Mouse (Mus musculus): ENCODE measurements at regions not wholly inside any gene's neighbourhood (a gene's known extent, or its start where the extent isn't known, plus 50 kb on each side); places are given as distances from the start of the nearest gene placed in this dataset.

DNA sequence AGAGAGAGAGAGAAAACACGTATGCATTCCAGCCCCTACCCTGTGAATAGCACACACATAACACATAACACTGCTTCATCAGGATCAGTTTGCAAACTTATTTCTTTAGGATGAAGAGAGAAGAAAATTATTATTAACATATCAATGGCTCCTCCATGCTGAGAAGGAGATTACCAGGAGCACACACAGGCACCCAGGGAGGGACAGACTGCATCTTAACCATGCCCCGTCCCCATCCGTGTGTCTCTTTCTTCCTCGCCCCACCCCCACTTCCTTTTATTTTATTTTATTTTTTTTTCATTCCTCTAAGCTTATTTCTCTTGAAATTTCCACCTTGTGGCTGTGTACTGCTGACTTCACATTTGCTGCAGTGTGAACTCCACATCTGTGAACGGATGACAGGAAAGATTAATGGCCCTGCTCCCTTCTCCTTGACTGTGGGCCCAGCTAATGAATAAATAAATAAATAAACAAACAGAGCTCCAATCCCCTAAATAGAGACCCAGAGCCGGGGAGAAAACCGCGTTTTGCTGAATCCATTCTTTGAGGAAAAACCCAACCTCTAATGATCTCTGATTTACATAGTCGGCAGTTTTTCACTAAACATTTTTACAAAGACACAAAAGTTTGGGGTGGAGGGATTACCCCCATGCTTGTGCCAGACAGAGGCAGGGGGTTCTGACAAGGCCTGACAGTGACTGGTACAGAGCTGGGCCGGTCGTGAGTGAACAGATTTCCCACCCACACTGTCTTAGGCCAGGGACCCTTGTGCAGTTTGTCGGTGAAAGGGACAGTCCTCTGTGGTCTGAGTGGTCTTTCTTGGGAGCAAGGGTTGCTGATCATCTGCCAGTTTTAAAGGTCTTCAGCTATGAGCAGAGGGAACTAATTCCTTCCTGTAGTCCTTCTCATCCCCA lies 127.0 kb downstream of the Dhx35 start:
- Histone ChIP-seq H3K4me1 (ENCODE audit: control insufficient read depth, insufficient read depth, low read length) (no peaks in the 10 kb centered on the region), H3K27ac (replicated peaks; ENCODE audit: insufficient read depth, low read depth, low read length) (no peak overlapping the region)
- 65% methylated on average over 12 of the region's 12 CpGs for WGBS

DNA sequence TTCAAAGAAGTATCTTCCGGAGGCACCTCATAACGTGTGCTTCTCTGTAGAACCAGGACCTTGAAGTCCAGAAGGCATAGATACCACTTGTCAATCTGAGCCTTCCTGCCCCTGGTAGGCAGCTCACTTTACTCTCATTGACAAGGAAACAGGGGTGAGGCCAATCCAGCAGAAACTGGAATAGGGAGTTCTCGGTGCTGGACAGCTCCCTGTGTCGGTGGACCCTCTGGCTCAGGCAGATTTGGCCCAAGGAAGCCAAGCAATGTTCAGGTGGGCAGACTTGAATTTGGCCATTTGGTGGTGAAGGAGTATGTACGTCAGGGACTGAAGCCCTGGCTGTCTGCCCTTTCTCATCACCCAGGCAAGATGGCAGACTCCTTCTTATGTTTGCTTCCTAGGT lies 128.2 kb downstream of the Dhx35 start:
- Histone ChIP-seq H3K36me3 (ENCODE audit: control insufficient read depth, insufficient read depth, low read length) (no peaks in the 10 kb centered on the region), H3K27me3 (ENCODE audit: control insufficient read depth, insufficient read depth, low read length) (no peaks in the 10 kb centered on the region), H3K9ac (ENCODE audit: low read depth, low read length) (no peak overlapping the region), H3K27ac (replicated peaks; ENCODE audit: insufficient read depth, low read depth, low read length) (no peak overlapping the region), H3K4me1 (ENCODE audit: control insufficient read depth, insufficient read depth, low read length) (no peaks in the 10 kb centered on the region), H3K4me3 (ENCODE audit: insufficient read depth, low read depth, low read length) (no peak overlapping the region), H3K79me2 (ENCODE audit: control insufficient read depth, insufficient read depth, low read length) (no peaks in the 10 kb centered on the region)
- DNase-seq (ENCODE audit: extremely low read depth, low read depth, low spot score) = no peak
- WGBS = 37% methylated on average over 5 of the region's 5 CpGs
- no peak for TF ChIP-seq CTCF (IDR thresholded peaks at IDR 0.05; ENCODE audit: low read depth, low read length)
- TF ChIP-seq POLR2A (IDR thresholded peaks at IDR 0.05; ENCODE audit: extremely low read depth, insufficient read depth, low read length) = no peak

More for the DNA sequence above, 127.0 kb downstream of the Dhx35 start:
- TF ChIP-seq POLR2A (IDR thresholded peaks at IDR 0.05; ENCODE audit: extremely low read depth, insufficient read depth, low read length) (no peak), CTCF (IDR thresholded peaks at IDR 0.05; ENCODE audit: low read depth, low read length) (no peak)
- no peak overlapping the region for H3K9ac ChIP-seq (ENCODE audit: low read depth, low read length)
- no peaks in the 10 kb centered on the region for H3K27me3 ChIP-seq (ENCODE audit: control insufficient read depth, insufficient read depth, low read length)
- H3K36me3 ChIP-seq (ENCODE audit: control insufficient read depth, insufficient read depth, low read length) = no peaks in the 10 kb centered on the region
- no peaks in the 10 kb centered on the region for H3K79me2 ChIP-seq (ENCODE audit: control insufficient read depth, insufficient read depth, low read length)
- DNase-seq (ENCODE audit: extremely low read depth, low read depth, low spot score) = no peak
- H3K4me3 ChIP-seq (ENCODE audit: insufficient read depth, low read depth, low read length) = no peak overlapping the region

DNA sequence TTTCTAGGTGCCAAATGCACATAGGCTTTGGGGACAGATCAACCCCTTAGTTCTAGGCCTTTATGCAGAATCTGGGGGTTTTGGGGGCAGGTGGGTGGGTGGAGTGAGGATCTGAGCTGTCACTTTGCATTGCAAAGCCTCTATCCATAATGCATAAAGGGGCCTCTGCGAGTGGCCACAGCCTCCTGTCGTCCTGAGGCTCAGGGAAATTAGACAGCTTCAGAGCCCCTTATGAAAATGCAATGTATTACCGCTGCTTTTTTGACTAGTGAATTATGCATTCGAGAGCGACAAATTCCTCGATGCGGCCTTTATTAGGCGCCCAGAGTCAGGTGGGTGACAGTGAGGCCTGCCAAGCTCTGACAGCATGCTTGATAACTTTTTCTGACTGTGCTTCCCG lies 134.9 kb downstream of the Dhx35 start:
- no peak for TF ChIP-seq POLR2A (IDR thresholded peaks at IDR 0.05; ENCODE audit: extremely low read depth, insufficient read depth, low read length)
- no peak for TF ChIP-seq CTCF (IDR thresholded peaks at IDR 0.05; ENCODE audit: low read depth, low read length)
- Histone ChIP-seq H3K27ac (replicated peaks; ENCODE audit: insufficient read depth, low read depth, low read length) (no peak overlapping the region), H3K27me3 (ENCODE audit: control insufficient read depth, insufficient read depth, low read length) (no peaks in the 10 kb centered on the region), H3K79me2 (ENCODE audit: control insufficient read depth, insufficient read depth, low read length) (no peaks in the 10 kb centered on the region), H3K4me1 (ENCODE audit: control insufficient read depth, insufficient read depth, low read length) (no peaks in the 10 kb centered on the region), H3K9ac (ENCODE audit: low read depth, low read length) (no peak overlapping the region), H3K36me3 (ENCODE audit: control insufficient read depth, insufficient read depth, low read length) (no peaks in the 10 kb centered on the region), H3K4me3 (ENCODE audit: insufficient read depth, low read depth, low read length) (no peak overlapping the region)
- DNase-seq (ENCODE audit: extremely low read depth, low read depth, low spot score) = no peak
- 77% methylated on average over 9 of the region's 9 CpGs for WGBS

DNA sequence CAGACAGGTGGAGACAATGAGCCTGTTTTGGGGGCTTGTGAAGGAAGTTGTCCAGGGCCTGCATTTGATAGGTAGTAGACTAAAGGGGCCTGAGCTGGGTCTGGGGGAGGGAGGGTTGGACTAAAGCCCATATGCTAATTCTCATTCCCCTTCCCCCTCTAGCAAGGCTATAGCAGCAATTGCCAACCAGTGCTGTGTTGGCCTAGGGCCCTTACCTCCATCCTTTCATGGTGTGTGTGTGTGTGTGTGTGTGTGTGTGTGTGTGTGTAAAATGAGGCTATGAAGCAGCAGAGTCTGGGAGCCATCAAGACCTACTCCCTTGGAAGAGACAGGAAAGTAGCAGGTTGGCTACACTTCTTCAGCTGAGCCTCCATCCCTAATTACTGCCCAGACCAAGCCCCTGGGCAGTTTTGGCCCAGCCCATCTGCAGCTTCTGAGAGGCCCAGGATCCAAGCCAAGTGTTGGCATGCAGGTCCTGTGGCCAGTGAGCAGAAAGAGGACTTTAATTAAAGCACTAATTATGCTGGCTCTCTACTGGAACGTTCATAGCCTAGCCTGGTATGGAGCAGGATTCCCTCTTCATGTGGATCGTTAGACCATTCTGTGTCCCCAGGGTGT lies 143.4 kb downstream of the Dhx35 start:
- Histone ChIP-seq H3K36me3 (ENCODE audit: control insufficient read depth, insufficient read depth, low read length) (no peaks in the 10 kb centered on the region), H3K4me1 (ENCODE audit: control insufficient read depth, insufficient read depth, low read length) (no peaks in the 10 kb centered on the region), H3K4me3 (ENCODE audit: insufficient read depth, low read depth, low read length) (no peak overlapping the region), H3K79me2 (ENCODE audit: control insufficient read depth, insufficient read depth, low read length) (no peaks in the 10 kb centered on the region), H3K27me3 (ENCODE audit: control insufficient read depth, insufficient read depth, low read length) (no peaks in the 10 kb centered on the region; the same call in 1 of the 2 replicates), H3K27ac (replicated peaks; ENCODE audit: insufficient read depth, low read depth, low read length) (no peak overlapping the region), H3K9ac (ENCODE audit: low read depth, low read length) (no peak overlapping the region)
- 89% methylated on average over 2 of the region's 2 CpGs for WGBS
- TF ChIP-seq POLR2A (IDR thresholded peaks at IDR 0.05; ENCODE audit: extremely low read depth, insufficient read depth, low read length) = no peak
- no peak for TF ChIP-seq CTCF (IDR thresholded peaks at IDR 0.05; ENCODE audit: low read depth, low read length)
- no peak for DNase-seq (ENCODE audit: extremely low read depth, low read depth, low spot score)

DNA sequence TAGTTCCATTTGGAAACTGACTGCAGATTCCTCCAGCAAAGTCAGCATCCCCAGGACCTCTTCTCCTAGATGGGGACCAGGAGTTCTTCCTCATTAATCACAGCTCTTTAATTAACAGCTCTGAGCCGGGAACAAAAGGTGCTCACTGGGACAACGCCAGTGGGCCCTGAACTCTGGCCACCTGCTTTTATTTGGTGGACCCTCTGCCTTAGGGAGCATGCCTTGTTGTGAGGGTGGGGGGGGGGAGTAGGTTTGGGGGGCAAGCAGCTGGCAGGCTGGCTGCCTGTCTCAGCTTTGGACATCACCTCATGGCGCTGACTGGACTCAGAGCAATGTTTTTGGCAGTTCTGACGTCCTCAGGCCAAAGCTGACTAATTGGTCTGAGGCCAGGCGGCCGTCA lies 154.8 kb downstream of the Dhx35 start:
- Histone ChIP-seq H3K27ac (replicated peaks; ENCODE audit: insufficient read depth, low read depth, low read length) (no peak overlapping the region), H3K9ac (ENCODE audit: low read depth, low read length) (no peak overlapping the region), H3K4me1 (ENCODE audit: control insufficient read depth, insufficient read depth, low read length) (no peaks in the 10 kb centered on the region), H3K79me2 (ENCODE audit: control insufficient read depth, insufficient read depth, low read length) (no peaks in the 10 kb centered on the region), H3K27me3 (ENCODE audit: control insufficient read depth, insufficient read depth, low read length) (no peaks in the 10 kb centered on the region), H3K36me3 (ENCODE audit: control insufficient read depth, insufficient read depth, low read length) (no peaks in the 10 kb centered on the region), H3K4me3 (ENCODE audit: insufficient read depth, low read depth, low read length) (no peak overlapping the region)
- 54% methylated on average over 6 of the region's 6 CpGs for WGBS
- DNase-seq (ENCODE audit: extremely low read depth, low read depth, low spot score) = no peak
- no peak for TF ChIP-seq POLR2A (IDR thresholded peaks at IDR 0.05; ENCODE audit: extremely low read depth, insufficient read depth, low read length)
- TF ChIP-seq CTCF (IDR thresholded peaks at IDR 0.05; ENCODE audit: low read depth, low read length) = no peak

DNA sequence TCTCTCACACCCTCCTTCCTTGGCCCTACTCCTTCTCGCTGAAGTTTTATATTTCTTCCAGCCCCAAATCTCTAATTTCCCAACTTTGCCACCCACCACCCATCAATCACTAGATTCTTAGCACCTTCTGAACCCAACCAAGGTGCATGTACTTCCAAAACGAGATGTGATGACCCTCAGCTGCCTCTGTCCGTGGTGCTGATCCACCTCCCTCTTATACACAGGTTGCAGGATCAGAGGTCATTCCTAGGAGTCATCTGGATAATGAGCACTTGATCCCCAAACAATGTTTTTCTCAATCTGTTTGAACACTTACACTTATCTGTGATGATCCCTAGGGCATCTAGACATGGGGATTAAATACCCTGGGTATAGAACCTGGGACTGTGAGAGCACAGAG lies 156.5 kb downstream of the Dhx35 start:
- Histone ChIP-seq H3K79me2 (ENCODE audit: control insufficient read depth, insufficient read depth, low read length) (no peaks in the 10 kb centered on the region), H3K9ac (ENCODE audit: low read depth, low read length) (no peak overlapping the region), H3K4me3 (ENCODE audit: insufficient read depth, low read depth, low read length) (no peak overlapping the region), H3K27me3 (ENCODE audit: control insufficient read depth, insufficient read depth, low read length) (no peaks in the 10 kb centered on the region), H3K27ac (replicated peaks; ENCODE audit: insufficient read depth, low read depth, low read length) (no peak overlapping the region), H3K4me1 (ENCODE audit: control insufficient read depth, insufficient read depth, low read length) (no peaks in the 10 kb centered on the region), H3K36me3 (ENCODE audit: control insufficient read depth, insufficient read depth, low read length) (no peaks in the 10 kb centered on the region)
- TF ChIP-seq CTCF (IDR thresholded peaks at IDR 0.05; ENCODE audit: low read depth, low read length) (no peak), POLR2A (IDR thresholded peaks at IDR 0.05; ENCODE audit: extremely low read depth, insufficient read depth, low read length) (no peak)
- WGBS = 32% methylated on average over 3 of the region's 3 CpGs
- no peak for DNase-seq (ENCODE audit: extremely low read depth, low read depth, low spot score)
